Mouse (Mus musculus): ENCODE results near the gene Pla1a. TPM values are rescaled to one million over a fixed set of nuclear protein-coding genes. Genes with fewer than 3 reads are reported as not detected.
A peak's percentile ranks its signal among the peaks of the same experiment; 100 is the strongest.

Pla1a gene
- polyA plus RNA-seq, 1 experiment from 2014 or later = 1.3 TPM

DNA sequence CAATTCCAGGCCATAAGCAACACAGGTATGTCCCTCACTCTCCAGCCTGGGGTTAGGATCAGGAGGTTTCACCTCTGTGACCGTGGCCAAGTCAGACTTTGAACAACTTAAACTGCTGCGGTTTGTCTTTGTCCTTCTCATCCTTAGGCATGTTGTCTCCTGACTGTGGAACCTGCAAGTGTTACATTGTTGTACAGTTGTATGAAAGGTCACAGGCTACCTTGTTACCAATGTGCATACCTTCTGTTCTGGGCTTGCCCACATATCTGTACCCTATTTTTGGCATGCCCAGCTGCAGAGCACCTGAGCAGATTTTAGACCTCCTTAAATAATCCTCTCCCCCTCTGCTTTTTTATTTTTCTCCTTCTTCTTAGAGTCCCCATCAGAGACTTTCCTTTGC, 73.7 kb downstream of the Pla1a start:
- Histone ChIP-seq H3K27ac (replicated peaks in 1 of 2; ENCODE audit: control insufficient read depth in 1 of 2, insufficient read depth in 1 of 2, low read depth in 2 of 2, low read length in 2 of 2) (no peak overlapping the region), H3K4me3 (ENCODE audit: control insufficient read depth in 1 of 2, insufficient read depth in 1 of 2, low read depth in 1 of 2, low read length in 2 of 2) (no peak overlapping the region), H3K27me3 (ENCODE audit: control insufficient read depth, insufficient read depth, low read length) (no peaks in the 10 kb centered on the region), H3K9me3 (ENCODE audit: control insufficient read depth, low read length) (no peaks in the 10 kb centered on the region), H3K9ac (ENCODE audit: low read length) (no peak overlapping the region), H3K4me2 (ENCODE audit: low read length) (no peak overlapping the region), H3K4me1 (ENCODE audit: control insufficient read depth in 2 of 2, insufficient read depth in 2 of 2, low read length in 2 of 2) (peaks cover 23 to 43% of the 10 kb centered on the region in 2 experiments), H3K36me3 (ENCODE audit: control insufficient read depth, insufficient read depth, low read length) (peaks cover 6% of the 10 kb centered on the region)
- WGBS = 67% methylated on average over 2 of the region's 2 CpGs
- no peak for ATAC-seq (ENCODE audit: insufficient number of reproducible peaks, insufficient read depth, low FRiP score, low read depth)

DNA sequence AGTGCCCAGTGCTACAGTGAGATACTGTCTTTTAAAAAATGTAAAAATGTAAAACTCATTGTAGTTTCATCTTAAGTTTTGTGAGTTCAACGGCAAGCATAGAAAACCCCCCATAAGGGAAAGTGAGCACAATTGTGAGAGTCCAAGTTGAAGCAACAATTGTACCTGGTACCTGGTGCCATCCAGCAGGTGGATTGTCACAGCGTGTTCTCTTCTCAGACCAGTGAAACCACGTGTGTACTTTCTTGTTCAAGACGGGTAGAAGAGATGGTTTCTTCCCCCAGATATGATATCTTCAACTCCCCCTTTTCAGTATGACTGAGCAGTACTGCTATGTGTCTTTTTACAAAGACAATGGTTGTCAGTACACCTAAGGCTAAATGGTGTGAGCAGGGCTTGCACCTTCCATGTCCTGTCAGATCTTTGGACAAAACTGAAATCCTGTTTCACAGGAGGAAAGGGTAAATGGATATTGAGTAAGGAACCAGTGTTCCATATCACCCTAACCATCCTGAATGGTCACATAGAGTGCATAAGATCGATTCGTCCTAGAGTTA, 74.6 kb downstream of the Pla1a start:
- H3K9me3 ChIP-seq (ENCODE audit: control insufficient read depth, low read length) = no peaks in the 10 kb centered on the region
- H3K36me3 ChIP-seq (ENCODE audit: control insufficient read depth, insufficient read depth, low read length) = peaks cover 10% of the 10 kb centered on the region
- no peaks in the 10 kb centered on the region for H3K27me3 ChIP-seq (ENCODE audit: control insufficient read depth, insufficient read depth, low read length)
- H3K27ac ChIP-seq (replicated peaks in 1 of 2; ENCODE audit: control insufficient read depth in 1 of 2, insufficient read depth in 1 of 2, low read depth in 2 of 2, low read length in 2 of 2) = no peak overlapping the region
- peaks cover 25 to 45% of the 10 kb centered on the region in 2 experiments for H3K4me1 ChIP-seq (ENCODE audit: control insufficient read depth in 2 of 2, insufficient read depth in 2 of 2, low read length in 2 of 2)
- WGBS = 90% methylated on average over 6 of the region's 6 CpGs
- H3K9ac ChIP-seq (ENCODE audit: low read length) = no peak overlapping the region
- no peak overlapping the region for H3K4me3 ChIP-seq (ENCODE audit: control insufficient read depth in 1 of 2, insufficient read depth in 1 of 2, low read depth in 1 of 2, low read length in 2 of 2)
- H3K4me2 ChIP-seq (ENCODE audit: low read length) = no peak overlapping the region
- ATAC-seq (ENCODE audit: insufficient number of reproducible peaks, insufficient read depth, low FRiP score, low read depth) = no peak

DNA sequence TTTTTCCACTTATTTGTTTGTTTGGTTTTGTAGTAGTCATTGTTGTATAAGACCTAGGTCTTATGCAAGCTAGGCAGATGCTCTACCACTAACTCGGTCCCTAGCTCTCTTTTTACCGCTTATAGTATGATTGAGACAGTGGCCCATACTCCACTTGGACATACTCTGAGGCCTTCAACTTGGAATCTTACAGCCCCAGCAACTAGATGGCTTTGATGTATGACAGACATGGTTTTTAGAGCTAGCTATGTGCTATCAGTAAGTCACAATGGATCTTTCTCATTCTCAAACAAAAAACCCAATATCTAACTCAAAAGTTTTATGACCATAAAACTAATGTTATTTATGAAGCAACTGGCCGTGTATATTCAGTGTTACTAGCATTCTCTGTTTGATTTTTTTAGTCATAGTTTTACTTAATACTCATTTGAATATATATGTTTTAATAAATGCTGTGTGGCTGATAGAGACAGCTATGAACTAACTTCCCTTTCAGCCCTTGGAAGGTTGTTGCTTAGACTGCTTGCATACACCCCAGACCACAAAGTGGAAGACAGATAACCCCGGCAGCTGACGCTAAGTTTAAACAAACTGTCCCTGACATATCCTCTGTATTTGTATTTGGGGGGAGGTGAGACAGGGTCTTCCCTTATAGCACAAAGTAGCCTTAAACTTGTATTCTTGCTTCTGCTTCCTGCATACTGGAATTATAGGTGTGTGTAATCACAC, 78.6 kb downstream of the Pla1a start:
- 61% methylated on average over 5 of the region's 5 CpGs for WGBS
- no peak for ATAC-seq (ENCODE audit: insufficient number of reproducible peaks, insufficient read depth, low FRiP score, low read depth)
- Histone ChIP-seq H3K4me1 (ENCODE audit: control insufficient read depth in 2 of 2, insufficient read depth in 2 of 2, low read length in 2 of 2) (peaks cover 19 to 47% of the 10 kb centered on the region in 2 experiments), H3K9ac (ENCODE audit: low read length) (no peak overlapping the region), H3K36me3 (ENCODE audit: control insufficient read depth, insufficient read depth, low read length) (peaks cover 41% of the 10 kb centered on the region), H3K27ac (replicated peaks in 1 of 2; ENCODE audit: control insufficient read depth in 1 of 2, insufficient read depth in 1 of 2, low read depth in 2 of 2, low read length in 2 of 2) (no peak overlapping the region), H3K4me2 (ENCODE audit: low read length) (no peak overlapping the region), H3K27me3 (ENCODE audit: control insufficient read depth, insufficient read depth, low read length) (no peaks in the 10 kb centered on the region), H3K9me3 (ENCODE audit: control insufficient read depth, low read length) (no peaks in the 10 kb centered on the region), H3K4me3 (ENCODE audit: control insufficient read depth in 1 of 2, insufficient read depth in 1 of 2, low read depth in 1 of 2, low read length in 2 of 2) (no peak overlapping the region)

DNA sequence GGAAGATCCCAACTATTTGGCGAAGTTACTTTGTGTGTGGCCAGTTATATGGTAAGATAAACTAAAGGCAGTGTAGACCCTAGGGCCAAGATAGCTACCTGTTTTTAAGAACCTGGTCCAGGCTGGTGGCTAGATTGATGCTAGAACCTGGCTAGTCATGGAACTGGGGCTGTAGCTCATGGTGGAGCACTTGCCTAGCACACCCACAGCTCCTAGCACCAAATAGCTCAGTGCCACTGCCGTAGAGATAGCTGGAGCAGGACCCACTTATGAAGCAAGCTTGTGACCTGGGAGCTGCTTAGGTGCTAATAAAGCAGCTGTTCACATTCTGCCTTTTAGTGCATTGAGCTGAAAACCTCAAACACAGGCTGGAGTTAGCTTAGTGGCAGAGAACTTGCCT, 79.3 kb downstream of the Pla1a start:
- H3K9ac ChIP-seq (ENCODE audit: low read length) = no peak overlapping the region
- H3K36me3 ChIP-seq (ENCODE audit: control insufficient read depth, insufficient read depth, low read length) = peaks cover 47% of the 10 kb centered on the region
- no peaks in the 10 kb centered on the region for H3K27me3 ChIP-seq (ENCODE audit: control insufficient read depth, insufficient read depth, low read length)
- ATAC-seq (ENCODE audit: insufficient number of reproducible peaks, insufficient read depth, low FRiP score, low read depth) = no peak
- no peak overlapping the region for H3K4me2 ChIP-seq (ENCODE audit: low read length)
- 0 out of 4 replicates have a peak overlapping the region, but pooled peaks have one; percentile 11 to 27 for H3K27ac ChIP-seq (replicated peaks in 1 of 2; ENCODE audit: control insufficient read depth in 1 of 2, insufficient read depth in 1 of 2, low read depth in 2 of 2, low read length in 2 of 2)
- H3K9me3 ChIP-seq (ENCODE audit: control insufficient read depth, low read length) = no peaks in the 10 kb centered on the region
- H3K4me3 ChIP-seq (ENCODE audit: control insufficient read depth in 1 of 2, insufficient read depth in 1 of 2, low read depth in 1 of 2, low read length in 2 of 2) = no peak overlapping the region
- H3K4me1 ChIP-seq (ENCODE audit: control insufficient read depth in 2 of 2, insufficient read depth in 2 of 2, low read length in 2 of 2) = peaks cover 19 to 44% of the 10 kb centered on the region in 2 experiments
- WGBS = 65% methylated on average over 2 of the region's 2 CpGs

DNA sequence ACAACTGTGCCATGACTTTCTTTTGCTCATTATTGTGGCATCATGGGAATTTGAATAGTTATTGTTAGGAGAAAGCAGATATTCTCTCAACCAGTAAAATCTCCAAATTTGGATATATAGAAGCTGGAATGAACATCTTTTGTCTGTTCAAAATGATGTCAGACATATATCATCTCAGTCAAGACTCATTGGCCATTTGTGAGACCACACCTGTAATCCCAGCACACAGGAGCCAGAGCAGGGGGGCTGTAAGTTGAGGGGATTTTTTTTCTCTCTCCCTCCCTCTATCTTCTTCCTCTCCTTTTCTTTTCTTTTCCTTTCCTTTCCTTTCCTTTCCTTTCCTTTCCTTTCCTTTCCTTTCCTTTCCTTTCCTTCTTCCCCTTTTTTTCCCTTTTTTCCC, 80.1 kb downstream of the Pla1a start:
- no peak for ATAC-seq (ENCODE audit: insufficient number of reproducible peaks, insufficient read depth, low FRiP score, low read depth)
- H3K4me3 ChIP-seq (ENCODE audit: control insufficient read depth in 1 of 2, insufficient read depth in 1 of 2, low read depth in 1 of 2, low read length in 2 of 2) = no peak overlapping the region
- H3K36me3 ChIP-seq (ENCODE audit: control insufficient read depth, insufficient read depth, low read length) = peaks cover 47% of the 10 kb centered on the region
- H3K4me1 ChIP-seq (ENCODE audit: control insufficient read depth in 2 of 2, insufficient read depth in 2 of 2, low read length in 2 of 2) = peaks cover 19 to 51% of the 10 kb centered on the region in 2 experiments
- H3K9ac ChIP-seq (ENCODE audit: low read length) = no peak overlapping the region
- no peak overlapping the region for H3K27ac ChIP-seq (replicated peaks in 1 of 2; ENCODE audit: control insufficient read depth in 1 of 2, insufficient read depth in 1 of 2, low read depth in 2 of 2, low read length in 2 of 2)
- H3K9me3 ChIP-seq (ENCODE audit: control insufficient read depth, low read length) = no peaks in the 10 kb centered on the region
- H3K4me2 ChIP-seq (ENCODE audit: low read length) = no peak overlapping the region
- H3K27me3 ChIP-seq (ENCODE audit: control insufficient read depth, insufficient read depth, low read length) = no peaks in the 10 kb centered on the region

DNA sequence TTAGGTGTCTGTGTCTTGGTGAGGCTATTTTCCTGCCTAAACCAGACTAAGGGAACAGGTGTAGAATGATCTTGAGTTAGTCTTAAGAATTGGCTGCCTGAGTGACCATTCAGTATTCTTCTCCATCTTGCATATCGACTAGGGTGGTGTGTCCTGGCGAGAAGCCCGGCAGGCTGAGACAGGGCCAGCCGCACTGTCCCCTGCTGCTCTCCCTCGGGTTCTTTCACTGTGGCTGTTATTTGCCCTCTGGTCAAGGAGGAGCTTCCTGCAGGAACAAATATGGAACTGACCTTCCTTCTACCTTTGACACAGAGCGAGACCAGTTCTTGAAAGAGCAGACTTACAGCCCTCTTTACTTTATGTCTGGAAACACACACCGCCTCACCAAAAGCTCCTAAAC, 80.9 kb downstream of the Pla1a start:
- WGBS = 33% methylated on average over 7 of the region's 7 CpGs
- H3K4me2 ChIP-seq (ENCODE audit: low read length) = peak overlapping the region; percentile 37
- H3K4me3 ChIP-seq (ENCODE audit: control insufficient read depth in 1 of 2, insufficient read depth in 1 of 2, low read depth in 1 of 2, low read length in 2 of 2) = no peak overlapping the region
- no peaks in the 10 kb centered on the region for H3K9me3 ChIP-seq (ENCODE audit: control insufficient read depth, low read length)
- peaks cover 19 to 56% of the 10 kb centered on the region in 2 experiments for H3K4me1 ChIP-seq (ENCODE audit: control insufficient read depth in 2 of 2, insufficient read depth in 2 of 2, low read length in 2 of 2)
- H3K36me3 ChIP-seq (ENCODE audit: control insufficient read depth, insufficient read depth, low read length) = peaks cover 47% of the 10 kb centered on the region
- peak overlapping the region; percentile 60 to 85 for H3K27ac ChIP-seq (replicated peaks in 1 of 2; ENCODE audit: control insufficient read depth in 1 of 2, insufficient read depth in 1 of 2, low read depth in 2 of 2, low read length in 2 of 2)
- no peaks in the 10 kb centered on the region for H3K27me3 ChIP-seq (ENCODE audit: control insufficient read depth, insufficient read depth, low read length)
- peak overlapping the region; percentile 57 for H3K9ac ChIP-seq (ENCODE audit: low read length)
- ATAC-seq (ENCODE audit: insufficient number of reproducible peaks, insufficient read depth, low FRiP score, low read depth) = no peak

DNA sequence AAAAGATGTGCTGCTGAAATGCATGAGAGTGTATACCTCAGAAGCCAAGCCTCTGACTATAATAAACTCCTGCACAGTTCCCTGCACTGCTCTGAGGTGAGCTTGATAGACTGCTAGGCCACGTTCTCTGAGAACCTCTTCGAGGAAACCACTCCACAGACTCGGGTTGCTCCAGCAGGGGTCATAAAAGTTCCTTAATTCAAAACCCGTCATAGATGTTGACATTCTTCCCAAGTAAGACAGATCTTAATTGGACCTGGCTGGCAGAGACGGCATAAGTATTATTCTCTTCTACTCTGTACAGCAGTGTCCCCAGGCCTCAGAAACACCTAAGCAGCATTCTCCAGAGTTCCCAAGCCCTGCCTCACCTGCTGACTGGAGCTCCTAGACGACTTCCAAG, 82.0 kb downstream of the Pla1a start:
- Histone ChIP-seq H3K4me2 (ENCODE audit: low read length) (peak overlapping the region; percentile 36), H3K27ac (replicated peaks in 1 of 2; ENCODE audit: control insufficient read depth in 1 of 2, insufficient read depth in 1 of 2, low read depth in 2 of 2, low read length in 2 of 2) (peak overlapping the region; percentile 85), H3K9ac (ENCODE audit: low read length) (peak overlapping the region; percentile 3; the same call in 1 of the 2 replicates), H3K4me1 (ENCODE audit: control insufficient read depth in 2 of 2, insufficient read depth in 2 of 2, low read length in 2 of 2) (peaks cover 17 to 60% of the 10 kb centered on the region in 2 experiments), H3K27me3 (ENCODE audit: control insufficient read depth, insufficient read depth, low read length) (no peaks in the 10 kb centered on the region), H3K4me3 (ENCODE audit: control insufficient read depth in 1 of 2, insufficient read depth in 1 of 2, low read depth in 1 of 2, low read length in 2 of 2) (no peak overlapping the region), H3K9me3 (ENCODE audit: control insufficient read depth, low read length) (no peaks in the 10 kb centered on the region), H3K36me3 (ENCODE audit: control insufficient read depth, insufficient read depth, low read length) (peaks cover 42% of the 10 kb centered on the region)
- WGBS = 27% methylated on average over 6 of the region's 6 CpGs
- no peak for ATAC-seq (ENCODE audit: insufficient number of reproducible peaks, insufficient read depth, low FRiP score, low read depth)

All from heart, embryonic 14.5 days (tissue).